Mouse (Mus musculus): ENCODE data around the gene Med16.

Med16 gene

GRCm38 (mm10) chr10:79886054-79886453 is 22.7 kb downstream of the Med16 start, which contains the start of gene Elane:
TSS of gene Elane (plus strand) at chr10:79886247.
- in situ Hi-C loops (cut with MboI): loop anchor here (10.0 kb wide), 1 partner anchor 69 kb away; no protein-coding TSS in a partner anchor

- in situ Hi-C loops (cut with MboI): loop anchor here (10.0 kb wide), 1 partner anchor 70 kb away; no protein-coding TSS in a partner anchor
These were observed 23.8 kb downstream of the Med16 start for GRCm38 (mm10) chr10:79884938-79885337.

GRCm38 (mm10) chr10:79884446-79884845 is 24.3 kb downstream of the Med16 start:
- in situ Hi-C loops (cut with MboI): loop anchor here (10.0 kb wide), 1 partner anchor 70 kb away; no protein-coding TSS in a partner anchor

GRCm38 (mm10) chr10:79883297-79884084 is 25.2 kb downstream of the Med16 start:
- in situ Hi-C loops (cut with MboI): loop anchor here (10.0 kb wide), 1 partner anchor 71 kb away; no protein-coding TSS in a partner anchor

- in situ Hi-C loops (cut with MboI): loop anchor here (10.0 kb wide), 1 partner anchor 73 kb away; no protein-coding TSS in a partner anchor
These were observed 26.7 kb downstream of the Med16 start for GRCm38 (mm10) chr10:79881981-79882380.

- in situ Hi-C loops (cut with MboI): loop anchor here (10.0 kb wide), 1 partner anchor 74 kb away; no protein-coding TSS in a partner anchor
These were observed 28.0 kb downstream of the Med16 start for GRCm38 (mm10) chr10:79880721-79881120.

GRCm38 (mm10) chr10:79879527-79879926 is 29.2 kb downstream of the Med16 start:
- in situ Hi-C loops (cut with MboI): no loop called here

GRCm38 (mm10) chr10:79877757-79878156 is 31.0 kb downstream of the Med16 start:
- in situ Hi-C loops (cut with MboI): no loop called here

- in situ Hi-C loops (cut with MboI): no loop called here
These were observed 31.5 kb downstream of the Med16 start for GRCm38 (mm10) chr10:79877174-79877573.

- in situ Hi-C loops (cut with MboI): no loop called here
These were observed 34.3 kb downstream of the Med16 start, which contains the start of the genes Prtn3 and Plppr3 for GRCm38 (mm10) chr10:79874290-79874862. TSS of gene Prtn3 (plus strand) at chr10:79874476. TSS of gene Plppr3 (minus strand) at chr10:79874634.

GRCm38 (mm10) chr10:79873715-79874289 is 34.9 kb downstream of the Med16 start:
- in situ Hi-C loops (cut with MboI): no loop called here

- in situ Hi-C loops (cut with MboI): no loop called here
These were observed 35.4 kb downstream of the Med16 start for GRCm38 (mm10) chr10:79873313-79873712.

GRCm38 (mm10) chr10:79872862-79873261 is 35.9 kb downstream of the Med16 start:
- in situ Hi-C loops (cut with MboI): no loop called here

- in situ Hi-C loops (cut with MboI): no loop called here
These were observed 36.9 kb downstream of the Med16 start for GRCm38 (mm10) chr10:79871845-79872244.

GRCm38 (mm10) chr10:79866601-79867000 is 42.1 kb downstream of the Med16 start:
- in situ Hi-C loops (cut with MboI): no loop called here

- in situ Hi-C loops (cut with MboI): no loop called here
These were observed 42.9 kb downstream of the Med16 start for GRCm38 (mm10) chr10:79865801-79866295.

- in situ Hi-C loops (cut with MboI): no loop called here
These were observed 43.5 kb downstream of the Med16 start for GRCm38 (mm10) chr10:79865189-79865601.

GRCm38 (mm10) chr10:79864351-79865188 is 44.2 kb downstream of the Med16 start:
- in situ Hi-C loops (cut with MboI): no loop called here

- in situ Hi-C loops (cut with MboI): no loop called here
These were observed 45.8 kb downstream of the Med16 start for GRCm38 (mm10) chr10:79862925-79863324.

- in situ Hi-C loops (cut with MboI): no loop called here
These were observed 46.5 kb downstream of the Med16 start for GRCm38 (mm10) chr10:79862049-79862788.

Measured in mature B cell (primary cell).